Mouse (Mus musculus) small intestine, adult 2 months (tissue): ENCODE results near the gene Cd248. TPM values are rescaled to one million over a fixed set of nuclear protein-coding genes. Genes with fewer than 3 reads are reported as not detected.

Experiments
- H3K27ac ChIP-seq: fragments of 200-500 bp; 2 replicates; pipeline ENCODE4 v1.5.1; 2012; ENCODE audit warnings: low read depth, low read length, control low read depth, inconsistent platforms; ENCODE audit not compliant: insufficient read depth
- H3K27me3 ChIP-seq: fragments of 200-500 bp; 2 replicates; pipeline ENCODE4 v1.6.1; 2012; ENCODE audit warnings: mild to moderate bottlenecking, moderate library complexity, low read length, inconsistent platforms; ENCODE audit not compliant: control insufficient read depth, insufficient read depth
- H3K36me3 ChIP-seq: fragments of 200-500 bp; 2 replicates; pipeline ENCODE4 v1.6.1; 2012; ENCODE audit warnings: mild to moderate bottlenecking, low read length, control low read depth, inconsistent platforms; ENCODE audit not compliant: control insufficient read depth, insufficient read depth
- H3K4me1 ChIP-seq: fragments of 200-500 bp; 2 replicates; pipeline ENCODE4 v1.6.1; 2012; ENCODE audit warnings: low read length, inconsistent platforms, mixed read lengths; ENCODE audit not compliant: control insufficient read depth, insufficient read depth, insufficient read length
- H3K4me3 ChIP-seq: fragments of 200-500 bp; 2 replicates; pipeline ENCODE4 v1.5.1; 2012; ENCODE audit warnings: low read depth, mild to moderate bottlenecking, control low read depth, inconsistent platforms, low read length, moderate library complexity
- CTCF ChIP-seq: fragments of 200-500 bp; IDR thresholded peaks from 2 replicates; pipeline ENCODE4 v1.5.1; 2012; ENCODE audit warnings: low read depth, mild to moderate bottlenecking, control low read depth, inconsistent platforms, low read length, moderate library complexity, mixed read lengths; ENCODE audit not compliant: insufficient replicate concordance, insufficient read length; ENCODE audit errors: extremely low read depth
- POLR2A ChIP-seq: fragments of 200-500 bp; IDR thresholded peaks from 2 replicates; pipeline ENCODE4 v1.6.1; 2012; ENCODE audit warnings: low read depth, mild to moderate bottlenecking, control low read depth, inconsistent platforms, low read length, moderate library complexity
- WGBS: fragments of 180-500 bp; shearing (Covaris S2); methylation state at CpG from one replicate; pipeline ENCODE4 v1.1.7; 2018; 5-methylcytosine and 5-hydroxymethylcytosine counted together
- polyA plus RNA-seq: library from polyadenylated mRNA; depleted of rRNA; stranded (reverse); fragments of >200 nt; gene quantifications from 2 replicates; pipeline ENCODE4 v1.2.3, GENCODE M21; 2012

Gene Cd248
- polyA plus RNA-seq, 1 experiment: 3.4 TPM

GRCm38 (mm10) chr19:5053909-5054308 is 14.0 kb upstream of the Cd248 start:
- H3K4me3 ChIP-seq: no peak overlapping the region
- WGBS: 33% methylated on average over 9 of the region's 9 CpGs
- H3K36me3 ChIP-seq: peaks cover 6% of the 10 kb centered on the region; the same call in 1 of the 2 replicates
- no peaks in the 10 kb centered on the region for H3K27me3 ChIP-seq
- no peak overlapping the region for H3K27ac ChIP-seq
- H3K4me1 ChIP-seq: peaks cover 5% of the 10 kb centered on the region
- TF ChIP-seq CTCF: peak; percentile 82
- no peak for TF ChIP-seq POLR2A

DNA sequence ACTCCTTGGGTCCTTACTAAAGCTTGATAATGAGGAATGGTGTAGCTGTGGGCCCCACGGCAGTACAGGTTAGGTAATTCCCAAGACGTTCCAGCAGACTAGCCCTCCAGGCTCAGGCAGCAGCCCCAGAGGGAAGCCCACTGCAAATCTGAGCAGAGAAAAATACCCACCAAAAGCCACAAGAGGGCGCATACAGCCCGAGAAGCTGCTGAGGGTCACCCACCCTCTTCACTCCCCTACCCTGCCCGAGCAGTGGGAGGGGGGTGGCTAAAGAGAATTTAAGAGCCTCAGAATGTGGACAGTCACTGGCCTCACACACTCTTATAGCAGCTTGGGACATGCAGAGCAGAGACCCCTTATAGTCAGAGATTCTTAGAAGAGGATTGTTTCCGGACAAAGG is 11.6 kb upstream of the Cd248 start:
- Histone ChIP-seq H3K27me3 (no peaks in the 10 kb centered on the region), H3K27ac (no peak overlapping the region), H3K36me3 (no peaks in the 10 kb centered on the region), H3K4me3 (no peak overlapping the region), H3K4me1 (no peaks in the 10 kb centered on the region; the same call in 1 of the 2 replicates)
- TF ChIP-seq CTCF (peak; percentile 72; the same call in 1 of the 2 replicates), POLR2A (no peak)
- WGBS: 20% methylated on average over 6 of the region's 6 CpGs

DNA sequence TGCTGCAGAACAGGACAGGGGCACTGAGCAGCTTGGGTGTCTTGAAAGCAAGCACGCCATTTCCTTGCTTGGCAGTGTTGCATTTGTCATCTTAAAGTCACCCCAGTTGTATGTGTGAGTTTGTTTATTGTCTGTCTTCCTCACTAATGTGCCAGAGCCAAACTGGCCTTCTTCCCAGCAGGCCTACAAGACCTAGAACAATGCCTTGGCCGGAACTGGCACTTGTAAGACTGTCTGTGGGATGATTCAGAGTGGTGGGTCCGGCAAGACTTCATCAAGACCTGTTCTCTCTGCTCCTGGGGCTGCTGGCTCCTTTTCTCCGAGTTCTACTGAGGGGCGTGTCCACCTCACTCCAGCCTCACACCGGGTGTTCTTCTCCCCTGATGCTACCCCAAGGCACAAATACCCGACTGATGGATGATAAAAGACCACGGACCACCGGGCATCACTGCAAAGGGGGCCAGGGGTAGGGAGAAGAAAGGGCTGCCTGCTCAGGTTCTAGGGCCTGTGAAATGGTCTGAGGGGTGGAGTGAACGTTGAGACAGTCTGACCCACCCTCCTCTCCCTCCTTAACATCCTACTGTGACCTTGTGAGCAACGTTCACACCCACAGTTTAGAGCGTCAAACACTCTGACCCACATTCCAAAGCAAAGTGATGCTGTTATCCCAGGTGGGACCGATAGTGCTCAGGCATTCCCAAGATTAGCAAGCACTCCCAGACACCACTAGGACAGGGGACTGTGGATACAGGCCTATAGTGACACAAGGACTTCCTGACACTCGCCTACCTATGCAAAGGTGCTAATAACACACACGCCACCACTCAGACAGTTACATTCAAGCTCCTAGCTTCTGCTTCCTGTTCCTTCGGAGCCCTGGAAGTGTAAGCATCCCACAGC is 9.8 kb upstream of the Cd248 start:
- H3K4me3 ChIP-seq: no peak overlapping the region
- H3K36me3 ChIP-seq: no peaks in the 10 kb centered on the region
- 28% methylated on average over 16 of the region's 16 CpGs for WGBS
- TF ChIP-seq POLR2A: no peak
- no peak for TF ChIP-seq CTCF
- no peak overlapping the region for H3K27ac ChIP-seq
- H3K27me3 ChIP-seq: no peaks in the 10 kb centered on the region
- H3K4me1 ChIP-seq: no peaks in the 10 kb centered on the region

DNA sequence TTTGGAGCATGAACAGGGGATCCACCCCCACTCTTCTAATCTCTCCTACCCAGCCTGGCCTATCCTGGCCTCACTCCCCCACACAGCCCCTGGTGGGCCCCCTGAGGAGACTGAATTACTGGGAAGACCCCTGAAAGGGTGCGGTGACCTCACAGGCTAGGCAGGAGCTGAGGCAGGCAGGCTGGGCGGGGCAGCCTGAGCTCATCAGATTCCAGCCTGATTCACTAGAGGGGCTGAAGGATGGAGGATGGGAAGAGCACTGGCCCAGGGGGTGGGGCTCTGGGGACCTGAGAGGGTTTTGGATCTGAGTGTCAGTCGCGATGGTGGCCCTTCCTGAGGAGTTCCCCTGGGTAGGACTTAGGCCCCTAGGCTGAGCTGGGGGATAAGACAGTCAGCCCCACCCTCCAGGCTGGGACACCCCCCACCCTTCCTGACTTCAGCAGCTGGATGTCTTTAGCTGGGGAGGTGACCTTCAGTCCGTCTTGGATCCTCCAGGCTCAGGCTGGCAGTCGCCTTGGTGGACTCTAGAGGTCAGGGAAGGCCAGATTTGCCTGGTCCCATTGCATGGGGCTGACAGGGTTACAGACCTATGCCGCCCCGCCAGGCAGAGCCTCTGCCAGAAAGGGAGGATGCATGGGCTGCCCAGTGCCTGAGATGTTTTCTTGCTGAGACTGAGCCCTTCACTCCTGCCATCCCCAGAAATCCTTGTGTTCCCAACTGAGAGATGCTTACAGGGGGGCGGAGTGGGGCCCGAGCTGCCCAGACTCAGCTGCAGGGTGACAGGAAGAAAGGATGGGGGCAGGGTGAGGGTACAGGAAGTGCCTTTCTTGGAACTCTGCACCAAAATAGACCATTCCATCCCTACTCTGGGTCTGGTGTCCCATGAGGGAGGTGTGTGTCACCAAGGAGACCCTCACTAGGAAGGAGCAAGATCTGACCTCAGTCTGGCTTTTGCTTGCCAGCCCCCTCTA is 8.8 kb upstream of the Cd248 start:
- Histone ChIP-seq H3K4me3 (no peak overlapping the region), H3K27ac (no peak overlapping the region), H3K27me3 (no peaks in the 10 kb centered on the region), H3K36me3 (no peaks in the 10 kb centered on the region), H3K4me1 (no peaks in the 10 kb centered on the region)
- TF ChIP-seq POLR2A (no peak), CTCF (no peak)
- 24% methylated on average over 10 of the region's 10 CpGs for WGBS

DNA sequence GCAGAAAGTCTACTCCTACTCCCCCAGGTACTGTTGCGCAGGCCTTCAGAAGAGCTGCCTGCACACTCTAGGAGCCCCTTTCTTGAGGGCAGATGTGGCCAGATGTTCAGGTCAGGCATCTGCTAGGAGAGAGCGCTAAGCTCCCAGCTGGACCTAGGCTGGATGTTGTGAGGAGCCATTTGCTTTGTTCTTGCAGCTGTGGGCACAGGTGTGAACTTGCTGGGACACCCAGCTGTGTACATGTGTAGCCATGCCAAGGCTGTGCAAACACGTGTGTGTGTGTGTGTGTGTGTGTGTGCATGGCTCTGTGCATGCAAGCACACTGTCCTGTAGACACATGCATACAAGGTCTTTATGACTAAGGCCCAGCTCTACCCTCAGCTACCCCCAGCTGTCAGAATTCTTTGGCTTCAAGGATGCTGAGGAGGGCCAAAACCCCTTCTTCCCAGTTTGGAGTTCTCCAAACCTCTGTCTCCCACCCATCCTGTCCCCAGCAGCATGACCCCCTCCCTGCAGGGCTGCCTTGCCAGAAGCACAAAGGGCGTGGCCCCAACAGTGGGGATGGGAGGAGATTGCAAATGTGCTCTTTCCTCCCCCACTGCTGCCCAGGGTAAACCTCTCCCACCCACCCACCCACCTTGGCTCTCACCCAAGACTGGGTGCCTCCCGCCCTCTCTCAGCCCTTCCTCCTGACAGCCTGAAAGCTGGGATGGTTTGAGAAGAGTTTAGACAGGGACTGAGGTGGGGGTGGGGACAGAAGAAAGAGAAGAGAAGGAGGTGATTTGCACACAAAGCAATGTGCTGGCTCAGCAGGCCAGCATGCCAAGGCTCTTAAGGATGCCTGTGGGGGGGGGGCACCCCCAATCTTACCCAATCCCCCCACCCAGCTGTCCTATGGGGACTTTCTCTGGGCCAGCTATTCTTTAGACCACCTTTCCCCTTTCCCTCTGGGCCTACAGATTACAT is 7.2 kb upstream of the Cd248 start:
- H3K36me3 ChIP-seq: no peaks in the 10 kb centered on the region
- TF ChIP-seq CTCF (no peak), POLR2A (no peak)
- no peak overlapping the region for H3K4me3 ChIP-seq
- WGBS: 39% methylated on average over 5 of the region's 5 CpGs
- no peak overlapping the region for H3K27ac ChIP-seq
- no peaks in the 10 kb centered on the region for H3K4me1 ChIP-seq
- H3K27me3 ChIP-seq: no peaks in the 10 kb centered on the region

DNA sequence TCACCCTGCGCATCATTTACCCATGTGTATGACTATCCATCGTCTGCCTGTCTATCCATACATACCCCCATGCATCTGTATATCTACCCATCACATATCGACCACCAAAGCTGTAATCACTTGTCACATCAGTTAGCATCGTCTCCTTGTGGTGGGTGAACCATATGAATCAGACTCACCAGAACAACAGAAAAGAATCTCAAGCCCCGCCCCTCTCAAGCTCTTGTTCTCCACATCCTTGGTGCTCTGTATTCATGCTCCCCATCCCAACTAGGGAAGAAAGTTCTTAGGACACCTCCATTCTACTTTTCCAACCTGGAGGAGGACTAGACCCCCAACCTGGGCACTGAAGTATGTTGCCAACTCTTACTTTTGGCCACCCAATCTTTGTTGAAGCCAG is 5.8 kb upstream of the Cd248 start:
- no peak overlapping the region for H3K27ac ChIP-seq
- H3K27me3 ChIP-seq: peaks cover 2% of the 10 kb centered on the region; the same call in 1 of the 2 replicates
- no peaks in the 10 kb centered on the region; the same call in 1 of the 2 replicates for H3K4me1 ChIP-seq
- no peaks in the 10 kb centered on the region for H3K36me3 ChIP-seq
- WGBS: 77% methylated on average over 5 of the region's 5 CpGs
- TF ChIP-seq POLR2A (no peak), CTCF (no peak)
- no peak overlapping the region for H3K4me3 ChIP-seq
